Mouse (Mus musculus) embryonic facial prominence, embryonic 11.5 days (tissue): Measurements from ENCODE around the gene Osbpl7. TPM values are rescaled to one million over a fixed set of nuclear protein-coding genes. Genes with fewer than 3 reads are reported as not detected.

Experiments
- ATAC-seq: fragments of 200-750 bp; cut with Nextera tagmentation; replicated peaks from 2 replicates; pipeline ENCODE4 v1.8.0; 2017; ENCODE audit warnings: low read depth; ENCODE audit not compliant: insufficient number of reproducible peaks, low FRiP score, low TSS enrichment
- DNase-seq: peaks from one replicate; pipeline ENCODE4 v3.0.0-alpha.2; 2015; ENCODE audit warnings: low spot score
- H3K27ac ChIP-seq: fragments of 300-500 bp; sonication (generic); replicated peaks from 2 replicates; pipeline ENCODE4 v1.5.1; 2014; ENCODE audit warnings: mild to moderate bottlenecking, low read depth, low read length, control low read depth
- H3K27me3 ChIP-seq: fragments of 300-500 bp; sonication (generic); 2 replicates; pipeline ENCODE4 v1.6.1; 2014; ENCODE audit warnings: mild to moderate bottlenecking, low read length, moderate library complexity, mixed read lengths; ENCODE audit not compliant: control insufficient read depth, insufficient read depth
- H3K36me3 ChIP-seq: fragments of 300-500 bp; sonication (generic); replicated peaks from 2 replicates; pipeline ENCODE4 v1.6.1; 2014; ENCODE audit warnings: low read depth, mild to moderate bottlenecking, low read length, moderate library complexity, mixed read lengths; ENCODE audit not compliant: control insufficient read depth, insufficient read depth
- H3K4me1 ChIP-seq: fragments of 300-500 bp; sonication (generic); 2 replicates; pipeline ENCODE4 v1.6.1; 2014; ENCODE audit warnings: low read length, mixed read lengths; ENCODE audit not compliant: control insufficient read depth, insufficient read depth
- H3K4me2 ChIP-seq: fragments of 300-500 bp; sonication (generic); 2 replicates; pipeline ENCODE4 v1.6.1; 2014; ENCODE audit warnings: low read depth, mild to moderate bottlenecking, control low read depth, low read length, moderate library complexity
- H3K4me3 ChIP-seq: fragments of 300-500 bp; sonication (generic); 2 replicates; pipeline ENCODE4 v1.5.1; 2014; ENCODE audit warnings: low read depth, low read length, control low read depth
- H3K9ac ChIP-seq: fragments of 300-500 bp; sonication (generic); replicated peaks from 2 replicates; pipeline ENCODE4 v1.6.1; 2014; ENCODE audit warnings: mild to moderate bottlenecking, control low read depth, low read length
- H3K9me3 ChIP-seq: fragments of 300-500 bp; sonication (generic); replicated peaks from 2 replicates; pipeline ENCODE4 v1.6.1; 2016; ENCODE audit warnings: mild to moderate bottlenecking, low read length, inconsistent platforms, mixed read lengths; ENCODE audit not compliant: control insufficient read depth
- WGBS: fragments of 180-500 bp; shearing (Covaris S2); extraction: QIAGEN DNeasy Blood & Tissue Kit; methylation state at CpG from one replicate; pipeline ENCODE4 v1.1.7; 2014; 5-methylcytosine and 5-hydroxymethylcytosine counted together
- polyA plus RNA-seq: library from polyadenylated mRNA; unstranded; fragments of >200 nt; fragmentation: Nextera tagmentation; extraction: Ambion mirVana; gene quantifications from 2 replicates; pipeline ENCODE4 v1.2.1, GENCODE M21; 2014

Gene Osbpl7
- polyA plus RNA-seq, 1 experiment from 2014 or later: 4.3 TPM

DNA sequence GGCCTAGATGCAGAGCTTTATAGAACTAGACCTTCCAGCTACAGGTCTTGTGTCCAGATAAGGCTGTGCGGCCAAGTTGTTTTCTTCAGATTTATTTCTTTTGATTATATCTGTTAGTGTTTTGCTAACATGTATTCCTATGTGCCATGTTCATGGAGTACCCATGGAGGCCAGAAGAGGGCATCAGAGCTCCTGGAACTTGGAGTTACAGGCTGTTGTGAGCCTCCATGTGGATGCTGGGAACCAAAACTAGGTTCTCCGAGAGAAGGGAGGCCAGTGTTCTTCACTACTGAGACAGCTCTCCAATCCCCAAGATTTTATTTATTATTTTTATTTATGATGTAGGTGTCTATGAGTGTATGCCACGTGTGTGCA, 13.5 kb downstream of the Osbpl7 start:
- no peak overlapping the region for H3K27ac ChIP-seq
- no peak for DNase-seq

DNA sequence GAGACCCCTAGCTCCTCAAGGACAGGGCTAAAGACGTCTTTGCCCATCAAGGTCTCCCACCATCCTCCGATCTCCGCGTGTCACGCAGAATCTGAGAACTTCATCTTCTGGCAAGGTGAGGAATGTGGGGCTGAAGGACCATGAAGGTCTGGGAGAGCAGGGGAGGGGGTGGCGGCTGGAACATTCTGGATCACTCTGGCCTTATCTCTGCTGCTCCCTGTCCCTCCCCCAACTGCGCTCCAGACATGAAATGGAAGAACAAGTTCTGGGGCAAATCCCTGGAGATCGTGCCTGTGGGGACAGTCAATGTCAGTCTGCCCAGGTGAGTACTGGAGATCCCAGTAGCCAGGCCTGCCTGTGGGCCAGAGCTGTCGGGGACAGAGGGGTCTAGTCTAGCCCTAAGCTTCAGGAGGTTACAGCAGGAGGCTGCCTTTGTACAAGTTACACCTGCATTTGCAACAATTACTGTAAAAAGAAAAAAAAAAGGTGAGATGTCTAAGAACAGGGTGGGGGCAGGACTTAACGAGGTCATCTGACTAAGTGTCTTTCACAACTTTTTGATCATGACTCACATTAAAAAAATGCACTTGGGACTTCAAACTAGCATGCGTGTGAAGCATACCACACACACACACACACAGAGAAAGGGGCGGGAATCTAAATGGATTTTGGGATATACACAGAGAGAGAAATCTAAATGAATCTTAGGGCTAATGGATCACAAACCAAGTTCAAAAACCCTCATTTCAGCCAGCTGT, 15.3 kb downstream of the Osbpl7 start:
- no peak overlapping the region for H3K9ac ChIP-seq
- WGBS: 87% methylated on average over 12 of the region's 12 CpGs
- no peaks in the 10 kb centered on the region for H3K36me3 ChIP-seq
- no peaks in the 10 kb centered on the region for H3K9me3 ChIP-seq
- no peaks in the 10 kb centered on the region for H3K4me1 ChIP-seq
- H3K4me2 ChIP-seq: no peak overlapping the region
- DNase-seq (no peak), ATAC-seq (no peak)
- H3K27ac ChIP-seq: no peak overlapping the region
- no peak overlapping the region for H3K4me3 ChIP-seq
- no peaks in the 10 kb centered on the region for H3K27me3 ChIP-seq

More for the DNA sequence above, 13.5 kb downstream of the Osbpl7 start:
- Histone ChIP-seq H3K4me1 (no peaks in the 10 kb centered on the region), H3K27me3 (no peaks in the 10 kb centered on the region), H3K9me3 (no peaks in the 10 kb centered on the region), H3K9ac (no peak overlapping the region), H3K36me3 (no peaks in the 10 kb centered on the region; the same call in 1 of the 2 replicates), H3K4me2 (no peak overlapping the region), H3K4me3 (no peak overlapping the region)
- WGBS: 92% methylated on average over 3 of the region's 3 CpGs
- no peak for ATAC-seq

DNA sequence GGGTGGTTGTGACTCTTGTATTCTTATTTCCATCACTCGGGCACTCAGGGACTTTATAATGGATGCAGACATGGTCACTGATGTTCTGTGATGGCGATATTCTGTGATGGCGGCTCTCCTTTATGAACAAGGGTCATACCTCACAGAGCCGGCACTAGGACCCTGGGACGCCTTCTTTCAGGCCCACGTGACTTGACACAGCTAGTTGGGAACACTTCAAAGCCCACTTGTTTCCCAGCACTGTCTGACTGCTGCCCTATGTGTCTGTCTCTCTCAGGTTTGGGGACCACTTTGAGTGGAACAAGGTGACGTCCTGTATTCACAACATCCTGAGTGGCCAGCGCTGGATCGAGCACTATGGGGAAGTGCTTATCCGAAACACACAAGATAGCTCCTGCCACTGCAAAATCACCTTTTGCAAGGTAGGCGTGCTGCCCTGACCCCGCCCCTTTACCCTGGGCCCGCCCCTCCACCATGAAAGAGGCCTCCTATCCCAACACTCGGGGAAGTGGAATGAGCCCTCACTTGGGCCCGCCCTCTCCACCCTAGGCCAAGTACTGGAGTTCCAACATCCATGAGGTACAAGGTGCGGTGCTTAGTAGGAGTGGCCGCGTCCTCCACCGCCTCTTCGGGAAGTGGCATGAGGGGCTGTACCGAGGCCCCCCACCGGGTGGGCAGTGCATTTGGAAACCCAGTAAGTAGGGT, 16.4 kb downstream of the Osbpl7 start:
- no peaks in the 10 kb centered on the region for H3K36me3 ChIP-seq

DNA sequence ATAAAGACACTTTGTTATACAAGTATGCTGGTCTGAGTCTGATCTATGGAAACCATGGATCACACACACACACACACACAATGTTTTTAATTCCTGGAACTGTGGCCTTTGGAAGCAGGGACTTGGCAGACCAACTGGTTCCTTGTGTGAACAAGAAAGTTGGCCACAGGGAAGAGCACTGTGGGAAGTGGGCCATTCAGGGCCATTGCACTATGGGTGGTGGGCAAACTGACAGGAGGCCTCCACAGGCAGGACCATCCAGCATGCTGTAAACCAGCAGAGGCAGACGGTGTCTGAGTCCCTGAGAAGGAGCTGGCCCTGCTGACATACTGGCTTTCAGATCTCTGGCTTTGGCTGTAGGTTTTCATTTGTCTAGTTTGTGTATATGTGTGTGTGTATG, 18.9 kb downstream of the Osbpl7 start:
- Histone ChIP-seq H3K4me2 (no peak overlapping the region), H3K36me3 (no peaks in the 10 kb centered on the region), H3K27ac (no peak overlapping the region), H3K4me3 (no peak overlapping the region), H3K27me3 (no peaks in the 10 kb centered on the region), H3K9ac (no peak overlapping the region), H3K4me1 (no peaks in the 10 kb centered on the region), H3K9me3 (no peaks in the 10 kb centered on the region)
- 68% methylated on average over 1 of the region's 1 CpGs for WGBS
- ATAC-seq (no peak), DNase-seq (no peak)

More for the DNA sequence above, 16.4 kb downstream of the Osbpl7 start:
- no peak overlapping the region for H3K27ac ChIP-seq
- H3K27me3 ChIP-seq: no peaks in the 10 kb centered on the region
- H3K4me2 ChIP-seq: no peak overlapping the region
- H3K4me1 ChIP-seq: no peaks in the 10 kb centered on the region
- ATAC-seq (no peak), DNase-seq (peak; percentile 32)
- H3K9ac ChIP-seq: no peak overlapping the region
- WGBS: 45% methylated on average over 22 of the region's 22 CpGs
- no peaks in the 10 kb centered on the region for H3K9me3 ChIP-seq
- no peak overlapping the region for H3K4me3 ChIP-seq

DNA sequence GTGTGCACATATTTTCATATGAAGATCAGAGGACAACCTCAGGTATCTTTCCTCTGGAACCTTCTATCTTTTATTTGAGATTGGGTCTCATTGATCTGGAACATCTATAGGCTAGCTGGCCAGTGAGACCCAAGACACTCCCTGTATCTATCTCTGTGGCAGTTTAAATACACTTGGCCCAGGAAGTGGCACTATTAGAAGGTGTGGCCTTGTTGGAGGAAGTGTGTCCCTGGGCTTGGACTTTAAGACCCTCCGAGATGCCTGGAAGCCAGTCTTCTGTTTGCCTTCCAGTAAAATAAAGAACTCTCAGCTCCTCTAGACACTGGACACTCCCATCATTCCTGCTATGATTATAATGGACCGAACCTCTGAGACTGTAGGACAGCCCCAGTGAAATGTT, 19.3 kb downstream of the Osbpl7 start:
- WGBS: 81% methylated on average over 2 of the region's 2 CpGs
- no peaks in the 10 kb centered on the region for H3K4me1 ChIP-seq
- H3K9ac ChIP-seq: no peak overlapping the region
- H3K27me3 ChIP-seq: no peaks in the 10 kb centered on the region
- DNase-seq (no peak), ATAC-seq (no peak)
- H3K36me3 ChIP-seq: no peaks in the 10 kb centered on the region
- no peaks in the 10 kb centered on the region for H3K9me3 ChIP-seq
- no peak overlapping the region for H3K4me2 ChIP-seq
- H3K27ac ChIP-seq: no peak overlapping the region
- no peak overlapping the region for H3K4me3 ChIP-seq

DNA sequence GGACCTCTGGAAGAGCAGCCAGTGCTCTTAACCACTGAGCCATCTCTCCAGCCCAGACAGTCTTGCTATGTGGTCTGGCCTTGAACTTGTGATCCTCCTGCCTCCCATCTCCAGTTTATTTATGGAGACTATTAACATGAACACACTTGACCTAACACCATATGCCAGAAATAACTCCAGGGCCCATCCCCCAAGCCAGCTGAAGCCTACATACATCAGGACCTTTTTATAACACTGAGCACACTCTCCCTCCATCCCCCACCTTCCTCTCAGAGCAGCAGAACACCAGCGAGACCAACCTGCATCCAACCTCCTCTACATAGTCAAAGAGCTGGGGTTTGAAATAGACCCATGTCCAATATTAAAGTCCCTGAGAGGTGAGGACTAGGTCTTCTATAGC, 20.7 kb downstream of the Osbpl7 start:
- no peak for ATAC-seq
- Histone ChIP-seq H3K9me3 (no peaks in the 10 kb centered on the region), H3K27me3 (no peaks in the 10 kb centered on the region), H3K4me3 (no peak overlapping the region), H3K9ac (no peak overlapping the region), H3K4me1 (no peaks in the 10 kb centered on the region), H3K27ac (no peak overlapping the region), H3K4me2 (no peak overlapping the region), H3K36me3 (no peaks in the 10 kb centered on the region)
- no peak for DNase-seq
- 59% methylated on average over 1 of the region's 1 CpGs for WGBS

DNA sequence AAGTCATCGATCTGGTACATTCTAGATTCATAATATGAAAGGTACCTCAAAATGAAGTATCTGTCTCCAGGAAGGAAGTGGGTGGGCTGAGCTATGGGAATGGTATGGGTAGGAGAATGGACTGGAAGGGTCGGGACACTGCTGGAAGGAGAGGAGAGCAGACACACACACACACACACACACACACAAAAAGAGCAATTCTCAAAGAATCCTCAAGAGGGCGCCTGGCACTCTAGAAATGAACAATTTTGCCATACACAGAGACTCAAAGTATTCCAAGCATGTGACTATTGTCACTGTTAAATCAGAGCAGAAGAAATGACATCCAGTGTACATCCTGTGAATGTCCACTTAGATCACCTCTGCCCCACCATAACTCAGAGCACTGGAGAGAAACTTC, 22.1 kb downstream of the Osbpl7 start:
- DNase-seq (peak; percentile 76), ATAC-seq (no peak)
- H3K4me1 ChIP-seq: no peaks in the 10 kb centered on the region
- no peak overlapping the region for H3K4me3 ChIP-seq
- no peaks in the 10 kb centered on the region for H3K27me3 ChIP-seq
- no peak overlapping the region for H3K4me2 ChIP-seq
- 23% methylated on average over 3 of the region's 3 CpGs for WGBS
- H3K9ac ChIP-seq: no peak overlapping the region; the same call in 1 of the 2 replicates
- no peak overlapping the region for H3K27ac ChIP-seq
- H3K9me3 ChIP-seq: no peaks in the 10 kb centered on the region
- no peaks in the 10 kb centered on the region for H3K36me3 ChIP-seq

DNA sequence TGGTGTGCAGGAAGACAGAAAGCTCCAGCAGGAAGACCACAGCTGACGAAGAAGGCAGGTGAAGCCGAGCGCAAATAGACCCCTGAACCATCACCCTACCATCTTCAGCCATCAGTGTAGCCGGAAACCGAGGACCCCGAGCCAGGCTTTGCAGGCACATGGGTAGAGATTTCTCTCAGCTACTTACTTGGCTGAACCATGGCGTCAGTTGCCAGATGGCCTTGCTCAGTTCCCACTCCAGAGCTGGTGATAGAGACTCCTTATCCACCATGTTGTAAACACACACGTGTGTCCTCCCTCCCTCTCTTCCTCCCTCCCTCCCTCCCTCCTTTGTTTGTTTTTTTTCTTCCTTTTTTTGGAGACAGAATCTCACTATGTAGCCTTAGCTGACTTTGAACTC, 23.8 kb downstream of the Osbpl7 start:
- Histone ChIP-seq H3K4me2 (no peak overlapping the region), H3K9ac (no peak overlapping the region), H3K36me3 (no peaks in the 10 kb centered on the region), H3K27me3 (no peaks in the 10 kb centered on the region), H3K27ac (no peak overlapping the region), H3K4me1 (no peaks in the 10 kb centered on the region), H3K4me3 (no peak overlapping the region), H3K9me3 (no peaks in the 10 kb centered on the region)
- DNase-seq: no peak
- WGBS: 75% methylated on average over 8 of the region's 8 CpGs
- ATAC-seq: no peak
